Mouse (Mus musculus) urinary bladder, postnatal 25 days (tissue): ENCODE measurements around the gene Nprl3.
"Not testable (repeated sequence)": the region's sequence is repeated elsewhere in the genome, so short reads cannot be mapped to it uniquely, and the experiment has no call there.

Source experiments
- DNase-seq: peaks from one replicate; pipeline ENCODE4 v3.0.0; 2022; ENCODE audit warnings: low spot score

Gene Nprl3

GRCm38 (mm10) chr11:32284582-32284981 lies 17.1 kb upstream of the Nprl3 start:
- not testable (repeated sequence) for DNase-seq

GRCm38 (mm10) chr11:32283091-32283777 lies 15.7 kb upstream of the Nprl3 start, which contains the start of gene Hba-a1:
Hba-a1 (plus strand) TSS chr11:32283511.
- DNase-seq: not testable (repeated sequence)

- DNase-seq: no peak
These were observed 14.1 kb upstream of the Nprl3 start for GRCm38 (mm10) chr11:32281416-32282144.

- no peak for DNase-seq
These were observed 13.1 kb upstream of the Nprl3 start for GRCm38 (mm10) chr11:32280646-32281045.

GRCm38 (mm10) chr11:32278458-32278957 lies 11.0 kb upstream of the Nprl3 start:
- DNase-seq: no peak

GRCm38 (mm10) chr11:32277736-32278457 lies 10.4 kb upstream of the Nprl3 start:
- no peak for DNase-seq

GRCm38 (mm10) chr11:32276347-32276746 lies 8.8 kb upstream of the Nprl3 start, which contains the start of gene Hba-x:
Hba-x (plus strand) TSS chr11:32276400.
- no peak for DNase-seq

- DNase-seq: no peak
These were observed 3.7 kb upstream of the Nprl3 start for GRCm38 (mm10) chr11:32271178-32271577.

GRCm38 (mm10) chr11:32268952-32269351 lies 1.4 kb upstream of the Nprl3 start:
- DNase-seq: no peak

- no peak for DNase-seq
These were observed 457 bp upstream of the Nprl3 start for GRCm38 (mm10) chr11:32267964-32268363.

GRCm38 (mm10) chr11:32266776-32267175 lies 731 bp downstream of the Nprl3 start:
- DNase-seq: no peak

- DNase-seq: no peak
These were observed 1.3 kb downstream of the Nprl3 start for GRCm38 (mm10) chr11:32266194-32266593.

GRCm38 (mm10) chr11:32265117-32265738 lies 2.3 kb downstream of the Nprl3 start:
- no peak for DNase-seq

GRCm38 (mm10) chr11:32262674-32263415 lies 4.7 kb downstream of the Nprl3 start:
- no peak for DNase-seq

- no peak for DNase-seq
These were observed 10.9 kb downstream of the Nprl3 start for GRCm38 (mm10) chr11:32256566-32256965.

- no peak for DNase-seq
These were observed 11.4 kb downstream of the Nprl3 start for GRCm38 (mm10) chr11:32256146-32256545.

GRCm38 (mm10) chr11:32253121-32253520 lies 14.4 kb downstream of the Nprl3 start:
- DNase-seq: no peak

GRCm38 (mm10) chr11:32250880-32251763 lies 16.4 kb downstream of the Nprl3 start:
- DNase-seq: no peak

GRCm38 (mm10) chr11:32248350-32248749 lies 19.2 kb downstream of the Nprl3 start:
- no peak for DNase-seq

- no peak for DNase-seq
These were observed 20.4 kb downstream of the Nprl3 start for GRCm38 (mm10) chr11:32247068-32247467.
